Mouse (Mus musculus): ENCODE measurements around the gene H2-Q2. TPM values are rescaled to one million over a fixed set of nuclear protein-coding genes. Genes with fewer than 3 reads are reported as not detected.
"Not testable (repeated sequence)": the region's sequence is repeated elsewhere in the genome, so short reads cannot be mapped to it uniquely, and the experiment has no call there.

Gene H2-Q2
- total RNA-seq (2015) (not detected in 2 replicates), total RNA-seq (2017) (not detected in 2 replicates)

DNA sequence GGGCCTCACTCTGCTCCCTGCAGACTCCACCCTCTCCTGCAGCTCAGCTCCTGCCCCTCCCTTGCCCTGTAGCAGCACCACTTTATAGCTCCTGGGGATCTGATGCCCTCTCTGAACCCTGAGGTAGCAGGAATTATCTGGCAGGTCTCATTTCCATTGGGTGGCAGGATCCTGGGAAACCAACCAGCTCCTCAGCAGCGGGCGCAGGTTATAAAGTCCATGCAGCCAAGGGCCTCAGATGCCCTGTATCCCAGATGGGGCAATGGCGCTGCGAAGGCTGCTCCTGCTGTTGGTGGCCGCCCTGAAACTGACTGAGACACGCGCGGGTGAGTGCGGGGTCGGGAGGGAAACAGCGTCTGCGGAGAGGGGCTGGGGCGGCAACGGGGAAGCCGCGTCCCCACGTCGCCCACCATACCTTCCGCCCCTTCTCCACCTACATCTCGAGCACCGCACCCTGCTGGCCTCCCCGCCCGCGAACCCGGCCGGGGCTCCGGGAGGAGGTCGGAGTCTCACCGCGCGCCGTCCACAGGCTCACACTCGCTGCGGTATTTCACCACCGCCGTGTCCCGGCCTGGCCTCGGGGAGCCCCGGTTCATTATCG is at the start of gene H2-Q2:
Gene H2-Q2 (plus strand): TSS at position 172 of the 601 bp plus-strand sequence.
- no peak for ATAC-seq (ENCODE audit: poor library complexity, severe bottlenecking)

DNA sequence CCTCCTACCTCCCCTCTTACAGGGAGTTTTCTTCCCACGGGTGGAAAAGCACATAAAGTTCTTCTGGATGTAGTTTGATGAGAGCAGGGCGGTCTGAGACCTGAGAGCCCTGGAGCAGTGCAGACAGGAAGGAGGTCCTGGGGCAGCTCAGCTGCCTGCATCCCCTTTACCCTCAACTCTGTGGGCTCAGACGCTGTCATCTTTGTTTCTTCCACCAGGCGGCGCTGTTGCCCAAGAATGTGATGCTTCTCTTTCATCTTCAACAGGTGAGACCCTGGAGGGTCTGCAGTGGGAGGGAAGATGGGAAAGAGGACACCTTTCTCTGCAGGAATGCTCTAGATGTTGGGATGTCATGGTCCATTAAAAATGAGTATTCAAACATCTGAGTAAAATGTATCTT is 46.2 kb upstream of the H2-Q2 start:
- ATAC-seq (ENCODE audit: poor library complexity, severe bottlenecking): peak; percentile 49; the same call in 1 of the 2 replicates

DNA sequence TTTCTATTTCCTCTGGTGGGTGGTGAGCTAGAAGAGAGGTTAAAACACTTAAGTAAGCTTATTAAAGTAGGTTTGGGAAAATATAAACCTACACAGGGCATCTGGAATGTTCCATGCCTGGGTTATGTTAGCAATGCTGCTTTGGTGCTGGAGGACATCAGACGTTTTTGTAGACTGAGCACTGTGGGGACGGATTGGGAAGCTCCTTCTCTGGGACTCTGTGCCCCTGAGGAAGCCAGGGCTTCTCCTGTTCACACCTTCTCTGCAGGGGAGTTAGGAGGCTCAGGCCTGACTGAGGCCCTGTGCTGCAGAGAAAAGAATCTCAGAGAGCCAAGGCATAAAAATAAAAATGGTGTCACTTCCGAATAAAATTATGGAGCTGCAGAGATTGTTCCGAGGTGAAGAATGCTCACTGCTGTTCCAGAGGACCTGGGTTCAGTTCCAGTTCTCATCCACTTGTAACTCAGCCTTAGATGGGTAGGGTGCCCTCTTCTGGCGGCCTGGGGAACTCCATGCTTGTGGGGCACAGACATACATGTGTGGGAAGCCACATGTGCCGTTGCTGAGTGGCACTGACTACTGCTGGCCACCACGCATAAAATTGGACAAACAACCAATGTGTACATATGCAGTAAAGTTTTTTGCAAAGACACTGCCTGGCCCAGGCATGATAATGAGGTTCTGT is 41.6 kb upstream of the H2-Q2 start:
- not testable (repeated sequence) for ATAC-seq (ENCODE audit: poor library complexity, severe bottlenecking)

DNA sequence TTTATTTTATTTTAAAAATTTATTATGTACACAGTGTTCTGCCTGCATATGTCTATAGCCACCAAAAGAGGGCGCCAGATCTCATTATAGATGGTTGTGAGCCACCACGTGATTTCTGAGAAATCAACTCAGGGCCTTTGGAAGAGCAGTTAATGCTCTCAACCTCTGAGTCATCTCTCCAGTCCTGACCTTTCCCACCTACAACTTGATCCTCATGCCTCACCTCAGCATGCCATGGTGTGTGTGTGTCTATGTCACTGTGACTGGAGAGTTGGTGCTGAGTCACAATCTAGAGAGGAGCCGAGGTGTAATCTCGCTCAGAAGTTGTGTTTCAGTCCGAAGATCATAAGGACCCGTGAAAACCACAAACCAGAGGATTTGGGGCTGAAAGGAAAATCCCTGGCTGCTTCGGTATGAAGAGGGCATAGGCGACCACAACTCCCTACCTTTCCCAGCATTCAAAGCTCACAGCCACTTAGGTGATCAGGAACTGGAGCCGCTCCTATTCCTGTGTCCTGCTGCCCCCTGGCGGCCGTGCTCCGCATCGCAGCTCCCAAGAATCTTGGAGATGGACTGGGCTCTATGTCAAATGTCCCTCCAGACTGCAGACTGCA is 40.3 kb upstream of the H2-Q2 start:
- ATAC-seq (ENCODE audit: poor library complexity, severe bottlenecking): peak; percentile 88

DNA sequence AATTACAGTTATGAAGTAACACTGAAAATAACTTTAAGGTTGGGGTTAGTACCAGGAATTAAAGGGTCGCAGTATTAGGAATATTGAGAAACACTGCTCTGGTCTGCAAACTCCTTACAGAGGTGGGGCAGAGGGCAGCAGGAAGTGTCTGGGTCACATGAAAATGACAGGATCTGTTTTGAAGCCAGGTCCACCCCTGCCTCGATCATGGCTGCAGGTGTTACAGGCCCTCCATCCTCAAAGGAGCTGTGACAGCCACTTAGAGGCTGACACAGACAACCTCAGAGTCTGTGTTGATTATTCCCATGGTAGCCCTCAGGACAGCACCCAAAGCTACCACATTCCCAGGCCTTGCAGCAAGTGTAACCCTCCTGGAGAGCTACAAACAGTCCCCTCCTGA is 38.8 kb upstream of the H2-Q2 start:
- no peak for ATAC-seq (ENCODE audit: poor library complexity, severe bottlenecking)

DNA sequence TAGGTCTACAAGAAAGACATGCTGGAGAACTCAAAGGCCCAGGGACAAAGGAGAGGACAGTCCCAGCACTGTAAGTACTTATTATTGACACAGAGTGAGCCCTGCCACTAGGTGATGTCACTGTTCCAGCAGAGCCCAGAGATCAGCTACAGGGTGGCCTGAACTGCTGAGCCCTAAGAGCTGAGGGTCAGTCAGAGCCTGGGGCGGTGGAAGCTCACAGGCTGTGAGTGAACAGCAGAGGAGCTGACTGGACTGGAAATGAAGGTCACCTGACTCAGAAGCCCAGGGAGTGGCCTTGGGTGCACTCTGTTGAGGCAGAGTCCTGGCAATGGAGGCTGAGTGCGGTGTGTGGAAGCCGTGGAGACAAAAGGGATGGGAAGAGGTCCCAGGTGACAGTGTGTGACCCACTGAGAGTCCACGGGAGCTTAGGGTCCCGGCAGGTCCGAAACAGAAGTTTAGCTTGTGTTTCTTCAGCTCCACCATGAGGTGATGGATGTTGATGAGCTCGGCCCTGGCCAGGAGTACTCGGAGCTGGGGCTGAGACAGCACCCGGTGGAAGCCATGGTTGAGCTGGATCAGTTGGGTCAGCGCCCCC is 38.2 kb upstream of the H2-Q2 start:
- no peak for ATAC-seq (ENCODE audit: poor library complexity, severe bottlenecking)

DNA sequence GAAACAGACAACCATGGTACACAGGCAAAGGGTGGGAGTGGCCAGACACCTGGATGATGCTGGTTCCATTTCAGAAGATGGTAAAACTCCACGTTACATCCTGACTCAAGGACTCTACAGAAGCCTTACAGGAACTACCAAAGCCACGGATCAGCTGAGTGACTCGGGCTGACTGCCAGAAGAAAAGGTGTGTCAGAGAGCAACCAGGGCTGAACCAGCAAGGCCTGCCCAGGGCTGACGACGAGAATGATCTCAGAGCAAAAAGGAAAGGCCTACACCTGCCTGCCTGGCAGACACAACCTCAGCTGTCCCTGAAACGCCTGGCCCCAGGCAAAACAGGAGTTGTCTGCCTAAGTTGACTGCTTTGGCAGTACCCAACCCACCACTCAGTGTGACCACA is 37.6 kb upstream of the H2-Q2 start:
- ATAC-seq (ENCODE audit: poor library complexity, severe bottlenecking): no peak

DNA sequence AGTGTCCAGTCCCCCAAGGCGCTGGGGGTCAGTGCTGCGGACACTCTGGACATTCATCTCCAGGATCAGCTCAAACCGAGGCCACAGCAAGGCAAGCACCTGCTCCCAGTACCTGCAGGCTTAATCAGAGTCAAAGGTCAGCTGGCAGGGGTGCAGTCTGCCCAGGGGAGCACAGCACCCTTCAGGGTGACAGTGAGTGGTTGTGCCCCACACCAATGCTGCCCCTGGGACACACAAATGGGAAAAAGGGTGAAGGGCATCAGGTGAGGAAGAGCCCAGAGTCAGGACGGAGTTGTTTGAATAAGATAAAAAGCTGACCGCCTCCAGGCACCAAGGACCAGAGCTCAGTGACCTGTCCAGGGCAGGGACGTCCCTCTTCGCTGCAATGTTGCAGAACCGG is 37.1 kb upstream of the H2-Q2 start:
- not testable (repeated sequence) for ATAC-seq (ENCODE audit: poor library complexity, severe bottlenecking)

DNA sequence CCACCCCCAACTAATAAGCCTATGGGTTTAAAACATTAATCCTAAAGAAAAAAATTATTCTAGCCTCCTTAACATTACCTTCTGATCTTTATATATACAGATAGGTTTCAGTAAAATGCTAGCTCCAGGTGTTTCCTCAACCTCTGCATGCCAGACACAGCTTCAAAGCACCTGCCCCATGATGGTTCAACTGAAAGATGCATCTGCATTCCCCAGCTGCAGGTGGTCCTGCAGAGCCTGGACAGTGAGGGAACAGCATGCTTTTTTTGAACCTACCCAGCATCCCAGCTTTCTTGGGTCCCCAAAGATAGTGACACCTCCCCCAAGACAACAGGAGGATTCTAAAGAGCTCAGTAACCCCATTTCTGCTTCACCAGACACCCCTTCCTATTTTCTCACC is 23.4 kb upstream of the H2-Q2 start:
- no peak for ATAC-seq (ENCODE audit: poor library complexity, severe bottlenecking)

DNA sequence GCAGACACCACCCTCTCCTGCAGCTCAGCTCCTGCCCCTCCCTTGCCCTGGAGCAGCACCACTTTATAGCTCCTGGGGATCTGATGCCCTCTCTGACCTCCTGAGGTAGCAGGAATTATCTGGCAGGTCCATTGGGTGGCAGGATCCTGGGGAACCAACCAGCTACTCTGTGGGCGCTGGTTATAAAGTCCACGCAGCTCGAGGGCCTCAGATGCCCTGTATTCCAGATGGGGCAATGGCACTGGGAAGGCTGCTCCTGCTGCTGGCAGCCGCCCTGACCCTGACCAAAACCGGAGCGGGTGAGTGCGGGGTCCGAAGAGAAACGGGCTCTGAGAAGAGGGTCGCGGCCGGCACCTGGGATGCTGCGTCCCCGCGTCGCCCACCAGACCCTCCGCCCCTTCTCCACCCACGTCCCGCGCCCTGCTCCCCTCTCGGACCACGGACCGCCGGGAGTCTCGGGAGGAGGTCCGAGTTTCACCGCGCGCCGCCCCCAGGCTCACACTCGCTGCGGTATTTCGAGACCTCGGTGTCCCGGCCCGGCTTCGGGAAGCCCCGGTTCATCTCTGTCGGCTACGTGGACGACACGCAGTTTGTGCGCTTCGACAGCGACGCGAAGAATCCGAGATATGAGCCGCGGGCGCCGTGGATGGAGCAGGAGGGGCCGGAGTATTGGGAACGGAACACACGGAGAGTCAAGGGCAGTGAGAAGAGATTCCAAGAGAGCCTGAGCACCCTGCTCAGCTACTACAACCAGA is 21.5 kb upstream of the H2-Q2 start, which contains the start of gene H2-Q1:
Gene H2-Q1 (plus strand): TSS at position 79 of the 755 bp plus-strand sequence.
- no peak for ATAC-seq (ENCODE audit: poor library complexity, severe bottlenecking)

DNA sequence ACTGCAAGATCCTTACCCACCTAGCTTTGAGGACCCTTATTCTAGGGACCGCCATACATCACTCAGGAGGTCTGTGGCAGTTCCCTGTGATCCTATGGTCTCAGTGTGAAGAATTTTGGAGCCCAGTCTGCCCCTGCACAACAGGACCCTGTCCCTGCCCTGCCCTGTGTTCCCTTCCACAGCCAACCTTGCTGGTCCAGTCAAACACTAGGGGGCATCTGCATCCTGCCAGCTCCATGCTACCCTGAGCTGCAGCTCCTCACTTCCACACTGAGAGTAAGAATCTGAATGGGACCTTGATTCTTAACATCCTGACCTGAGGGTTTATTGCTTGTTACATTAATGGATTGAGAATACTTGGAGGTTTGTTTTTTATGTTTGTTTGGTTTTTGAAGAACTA is 16.9 kb upstream of the H2-Q2 start:
- not testable (repeated sequence) for ATAC-seq (ENCODE audit: poor library complexity, severe bottlenecking)

DNA sequence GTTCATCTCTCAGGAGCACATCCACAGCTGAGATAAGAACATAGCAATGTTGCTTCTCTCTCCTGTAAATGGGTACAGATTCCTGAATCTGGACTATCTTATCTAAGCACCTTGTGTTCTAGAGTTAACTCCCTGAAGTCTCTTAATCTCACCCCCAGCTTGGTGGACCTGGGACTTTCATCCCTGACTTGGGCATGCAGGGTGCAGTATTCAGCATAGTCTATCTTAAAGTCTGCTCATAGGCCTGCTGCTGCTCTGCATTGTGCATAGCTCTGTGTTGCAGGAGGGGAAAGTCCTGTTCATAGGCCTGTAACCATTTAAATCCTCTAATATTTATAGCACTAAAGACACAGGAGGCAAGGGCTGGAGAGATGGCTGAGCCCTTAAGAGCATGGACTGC is 16.0 kb upstream of the H2-Q2 start:
- not testable (repeated sequence) for ATAC-seq (ENCODE audit: poor library complexity, severe bottlenecking)

DNA sequence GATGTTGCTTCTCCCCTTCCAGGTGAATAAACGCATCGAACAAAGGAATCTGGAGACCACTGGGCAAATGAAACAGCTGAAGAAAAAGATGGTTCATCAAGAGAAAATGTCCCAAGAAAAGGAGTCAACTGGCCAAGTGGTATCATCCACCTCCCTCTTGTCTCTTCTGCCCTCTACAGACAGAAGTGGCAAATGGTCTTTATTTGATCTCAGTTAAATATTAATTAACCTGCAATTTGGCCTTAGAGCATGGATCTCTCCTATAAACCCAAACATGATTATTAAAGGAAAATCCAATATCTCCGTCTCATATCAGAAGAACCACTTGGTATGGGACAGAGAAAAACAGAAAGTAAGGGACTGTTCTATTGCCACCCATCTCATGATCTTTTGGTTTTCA is 12.3 kb upstream of the H2-Q2 start:
- ATAC-seq (ENCODE audit: poor library complexity, severe bottlenecking): not testable (repeated sequence)

DNA sequence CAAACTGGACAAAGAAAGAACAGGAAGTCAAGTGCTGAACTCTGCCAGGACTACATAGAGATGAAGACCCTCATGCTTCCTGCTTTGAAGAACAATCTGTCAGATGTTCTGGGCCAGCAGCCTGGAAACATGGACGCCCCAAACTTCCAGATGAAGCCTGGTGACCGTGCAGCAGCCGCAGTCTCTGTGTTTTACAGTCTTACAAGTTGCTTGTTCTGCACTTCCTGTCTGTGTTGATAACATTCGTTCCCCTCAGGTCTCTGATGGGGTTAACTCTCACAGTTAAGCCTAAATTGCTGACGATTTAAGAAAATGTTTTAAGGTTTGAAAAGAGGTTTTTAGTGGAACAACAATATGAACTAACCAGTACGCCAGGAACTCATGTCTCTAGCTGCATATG is 10.5 kb upstream of the H2-Q2 start:
- ATAC-seq (ENCODE audit: poor library complexity, severe bottlenecking): not testable (repeated sequence)

DNA sequence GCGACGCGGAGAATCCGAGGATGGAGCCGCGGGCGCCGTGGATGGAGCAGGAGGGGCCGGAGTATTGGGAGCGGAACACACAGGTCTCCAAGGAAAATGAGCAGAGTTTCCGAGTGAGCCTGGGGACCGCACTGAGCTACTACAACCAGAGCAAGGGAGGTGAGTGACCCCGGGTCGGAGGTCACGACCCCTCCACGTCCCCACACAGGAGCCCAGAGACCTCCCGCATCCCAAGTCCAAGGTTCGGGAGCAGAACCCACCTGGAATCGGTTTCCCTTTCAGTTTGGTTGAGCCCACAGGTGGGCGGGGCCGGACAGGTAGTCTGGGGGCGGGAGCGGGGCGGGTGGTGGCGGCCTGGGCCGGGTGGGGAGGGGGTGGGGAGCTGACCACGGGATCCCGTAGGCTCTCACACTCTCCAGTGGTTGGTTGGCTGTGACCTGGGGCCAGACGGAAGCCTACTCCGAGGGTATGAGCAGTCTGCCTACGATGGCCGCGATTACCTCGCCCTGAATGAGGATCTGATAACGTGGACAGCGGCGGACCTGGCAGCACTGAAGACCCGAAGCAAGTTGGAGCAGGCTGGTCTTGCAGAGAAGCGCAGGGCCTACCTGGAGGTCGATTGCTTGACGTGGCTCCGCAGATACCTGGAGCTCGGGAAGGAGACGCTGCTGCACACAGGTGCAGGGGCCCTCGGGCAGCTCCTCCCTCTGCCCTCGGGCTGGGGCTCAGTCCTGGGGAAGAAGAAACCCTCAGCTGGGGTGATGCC is 852 bp downstream of the H2-Q2 start:
- no peak for ATAC-seq (ENCODE audit: poor library complexity, severe bottlenecking)

DNA sequence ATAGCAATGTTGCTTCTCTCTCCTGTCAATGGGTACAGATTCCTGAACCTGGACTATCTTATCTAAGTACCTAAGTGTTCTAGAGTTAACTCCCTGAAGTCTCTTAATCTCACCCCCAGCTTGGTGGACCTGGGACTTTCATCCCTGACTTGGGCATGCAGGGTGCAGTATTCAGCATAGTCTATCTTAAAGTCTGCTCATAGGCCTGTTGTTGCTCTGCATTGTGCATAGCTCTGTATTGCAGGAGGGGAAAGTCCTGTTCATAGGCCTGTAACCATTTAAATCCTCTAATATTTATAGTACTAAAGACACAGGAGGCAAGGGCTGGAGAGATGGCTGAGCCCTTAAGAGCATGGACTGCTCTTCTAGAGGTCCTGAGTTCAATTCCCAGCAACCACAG is 5.6 kb downstream of the H2-Q2 start:
- ATAC-seq (ENCODE audit: poor library complexity, severe bottlenecking): not testable (repeated sequence)

DNA sequence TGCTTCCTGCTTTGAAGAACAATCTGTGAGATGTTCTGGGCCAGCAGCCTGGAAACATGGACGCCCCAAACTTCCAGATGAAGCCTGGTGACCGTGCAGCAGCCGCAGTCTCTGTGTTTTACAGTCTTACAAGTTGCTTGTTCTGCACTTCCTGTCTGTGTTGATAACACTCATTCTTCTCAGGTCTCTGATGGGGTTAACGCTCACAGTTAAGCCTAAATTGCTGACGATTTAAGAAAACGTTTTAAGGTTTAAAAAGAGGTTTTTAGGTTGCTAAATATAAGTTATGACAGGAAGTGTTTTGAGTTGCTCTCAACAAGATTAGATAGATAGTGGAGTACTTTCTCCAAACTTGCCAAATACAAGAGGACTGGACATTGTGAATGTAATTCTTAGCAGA is 11.2 kb downstream of the H2-Q2 start:
- ATAC-seq (ENCODE audit: poor library complexity, severe bottlenecking): not testable (repeated sequence)

DNA sequence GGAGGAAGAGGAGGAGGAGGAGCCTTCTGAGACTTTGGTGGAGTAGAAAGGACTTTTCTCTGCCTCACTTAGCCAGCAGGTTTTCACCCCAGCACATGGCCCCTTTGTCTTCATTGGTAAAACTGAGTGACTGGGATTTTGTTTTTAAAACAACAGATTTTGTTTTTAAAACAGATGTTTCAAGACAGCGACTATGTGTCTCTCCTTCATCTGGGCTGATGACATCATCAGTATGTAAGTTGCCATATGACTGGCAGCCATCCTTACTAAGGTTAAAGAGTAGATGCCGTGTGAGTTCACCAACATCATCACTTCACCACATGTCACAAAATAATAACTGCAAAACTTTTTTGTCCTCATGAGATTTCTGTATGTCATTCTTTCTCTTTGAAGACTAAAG is 12.0 kb downstream of the H2-Q2 start:
- ATAC-seq (ENCODE audit: poor library complexity, severe bottlenecking): no peak

DNA sequence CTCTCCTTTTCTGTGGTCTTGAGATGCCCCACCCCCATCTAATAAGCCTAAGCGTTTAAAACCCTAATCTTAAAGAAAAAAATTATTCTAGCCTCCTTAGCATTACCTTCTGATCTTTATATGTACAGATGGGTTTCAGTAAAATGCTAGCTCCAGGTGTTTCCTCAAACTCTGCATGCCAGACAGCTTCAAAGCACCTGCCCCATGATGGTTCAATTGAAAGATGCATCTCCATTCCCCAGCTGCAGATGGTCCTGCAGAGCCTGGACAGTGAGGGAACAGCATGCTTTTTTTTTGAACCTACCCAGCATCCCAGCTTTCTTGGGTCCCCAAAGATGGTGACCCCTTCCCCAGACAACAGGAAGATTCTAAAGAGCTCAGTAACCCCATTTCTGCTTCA is 15.0 kb downstream of the H2-Q2 start:
- no peak for ATAC-seq (ENCODE audit: poor library complexity, severe bottlenecking)

DNA sequence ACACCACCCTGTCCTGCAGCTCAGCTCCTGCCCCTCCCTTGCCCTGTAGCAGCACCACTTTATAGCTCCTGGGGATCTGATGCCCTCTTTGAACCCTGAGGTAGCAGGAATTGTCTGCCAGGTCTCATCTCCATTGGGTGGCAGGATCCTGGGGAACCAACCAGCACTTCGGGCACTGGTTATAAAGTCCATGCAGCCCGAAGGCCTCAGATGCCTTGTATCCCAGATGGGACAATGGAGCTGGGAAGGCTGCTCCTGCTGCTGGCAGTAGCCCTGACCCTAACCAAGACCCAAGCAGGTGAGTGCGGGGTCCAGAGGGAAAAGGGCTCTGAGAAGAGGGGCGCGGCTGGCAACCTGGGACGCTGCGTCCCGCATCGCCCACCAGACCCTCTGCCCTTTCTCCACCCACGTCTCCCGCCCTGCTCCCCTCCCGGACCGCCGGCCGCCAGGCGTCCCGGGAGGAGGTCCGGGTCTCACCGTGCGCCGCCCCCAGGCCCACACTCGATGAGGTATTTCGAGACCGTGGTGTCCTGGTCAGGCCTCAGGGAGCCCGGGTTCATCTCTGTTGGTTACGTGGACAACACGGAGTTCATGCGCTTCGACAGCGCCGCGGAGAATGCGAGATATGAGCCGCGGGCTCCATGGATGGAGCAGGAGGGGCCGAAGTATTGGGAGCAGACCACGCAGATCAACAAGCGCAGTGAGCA is 16.9 kb downstream of the H2-Q2 start:
- no peak for ATAC-seq (ENCODE audit: poor library complexity, severe bottlenecking)

Data from megakaryocyte, adult 5-6 weeks (primary cell).